Comparison of ENCODE assay signal across 10 mouse cellular contexts in the genomic region with DNA sequence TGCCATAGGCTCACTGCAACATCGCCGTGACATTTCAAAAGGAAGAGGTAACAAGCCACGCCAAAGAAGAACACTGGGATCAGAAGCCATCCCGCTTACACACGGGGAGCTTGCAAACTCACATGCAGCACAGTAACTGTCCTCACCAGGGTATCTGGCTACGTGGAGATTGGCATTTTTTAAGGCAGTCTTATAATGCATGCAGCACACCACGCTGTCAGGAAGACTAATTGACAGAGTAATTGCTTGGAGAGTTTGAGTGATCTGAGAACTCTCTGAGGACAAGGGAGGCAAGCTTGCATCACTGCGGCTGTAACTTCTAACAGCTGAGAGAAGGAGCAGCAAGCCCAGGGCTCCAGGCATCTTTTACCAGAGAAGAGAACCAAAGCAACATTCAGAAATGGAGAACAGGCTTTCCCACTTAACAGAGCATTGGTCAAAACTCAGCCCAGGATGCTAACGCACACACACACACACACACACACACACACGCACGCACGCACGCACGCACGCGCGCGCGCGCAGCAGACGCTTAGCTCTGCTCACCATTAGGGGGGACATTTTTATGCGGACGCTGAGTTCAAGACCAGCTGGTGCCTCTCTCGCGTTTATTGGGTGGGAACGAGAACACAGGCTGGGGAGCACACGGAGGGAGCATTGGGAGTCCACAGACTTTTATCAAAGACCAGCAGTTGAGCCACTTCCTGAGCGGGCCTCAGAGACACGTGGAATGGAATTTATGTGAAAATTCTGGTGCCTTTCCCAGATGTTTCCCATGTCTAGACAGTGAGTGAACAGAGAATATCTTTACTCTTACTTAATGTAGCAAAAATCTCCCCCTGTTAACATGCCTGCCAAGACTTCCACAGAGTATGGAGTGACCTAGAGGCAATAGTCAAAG.
DNase-seq lines count a peak whose midpoint lies in the region; ATAC-seq and TF ChIP-seq lines count a peak whose summit lies in the region.
"Had no signal": no experiment of that assay in that cellular context is flagged by ENCODE, and none has a peak within 500 bp of the region (broad histone marks: within the 10 kb centered on the region; RNA-seq: fewer than 3 reads in every experiment).

No protein-coding gene starts in this region.

- no peak for TF ChIP-seq CTCF in gastrocnemius, adult 2 months (IDR thresholded peaks at IDR 0.05)

- no peak overlapping the region for H3K4me3 ChIP-seq in lung, embryonic 16.5 days (ENCODE audit: low read length)
- no peak overlapping the region for H3K4me3 ChIP-seq in forebrain, embryonic 11.5 days (ENCODE audit: low read depth, low read length)
- peak overlapping the region; percentile 14 for H3K4me3 ChIP-seq in hindbrain, embryonic 15.5 days
- H3K4me3 ChIP-seq in gastrocnemius, adult 2 months = no peak overlapping the region

- H3K4me1 ChIP-seq in lung, embryonic 16.5 days (replicated peaks; ENCODE audit: control insufficient read depth, insufficient read depth, low read length) = no peaks in the 10 kb centered on the region
- H3K4me1 ChIP-seq in forebrain, embryonic 11.5 days (replicated peaks; ENCODE audit: control insufficient read depth, insufficient read depth, low read length) = peaks cover 3% of the 10 kb centered on the region; the same call in 1 of the 2 replicates
- H3K4me1 ChIP-seq in hindbrain, embryonic 15.5 days (replicated peaks) = peaks cover 13% of the 10 kb centered on the region

- no peaks in the 10 kb centered on the region for H3K27me3 ChIP-seq in lung, embryonic 16.5 days (ENCODE audit: control insufficient read depth, insufficient read depth, low read depth, low read length)
- no peaks in the 10 kb centered on the region for H3K27me3 ChIP-seq in forebrain, embryonic 11.5 days (ENCODE audit: control insufficient read depth, insufficient read depth, low read length)
- H3K27me3 ChIP-seq in hindbrain, embryonic 15.5 days = no peaks in the 10 kb centered on the region

- DNase-seq in lung, postnatal 25 days (ENCODE audit: low spot score) = no peak
- DNase-seq in forebrain, embryonic 11.5 days (ENCODE audit: low spot score) = peak; percentile 62
- DNase-seq in retina, embryonic 14.5 days (ENCODE audit: low spot score) = peak; percentile 29
- no peak for DNase-seq in right cerebral cortex, postnatal 36 days (ENCODE audit: low spot score in 2 of 2)
- no peak for DNase-seq in gastrocnemius, adult 2 months
- no peak for DNase-seq in right cerebral cortex, adult 2 months (ENCODE audit: low spot score in 2 of 2)
- DNase-seq: kidney, adult 8-10 months; right cerebral cortex, adult 18-20 months had no signal

- intact Hi-C loops in gastrocnemius, adult 2 months (cut with DNase I) = no loop called here

- H3K4me2 ChIP-seq in lung, embryonic 16.5 days (ENCODE audit: low read depth, low read length) = peak overlapping the region; percentile 38; the same call in 1 of the 2 replicates
- H3K4me2 ChIP-seq in forebrain, embryonic 11.5 days (ENCODE audit: low read depth, low read length, severe bottlenecking) = peak overlapping the region; percentile 31; the same call in 1 of the 2 replicates
- H3K4me2 ChIP-seq in hindbrain, embryonic 15.5 days = peak overlapping the region; percentile 52

- H3K9ac ChIP-seq in lung, embryonic 16.5 days (ENCODE audit: low read length) = no peak overlapping the region
- H3K9ac ChIP-seq in forebrain, embryonic 11.5 days (ENCODE audit: low read length) = no peak overlapping the region
- H3K9ac ChIP-seq in hindbrain, embryonic 15.5 days = no peak overlapping the region

- no peaks in the 10 kb centered on the region for H3K9me3 ChIP-seq in lung, embryonic 16.5 days (ENCODE audit: control insufficient read depth, low read length)
- no peaks in the 10 kb centered on the region for H3K9me3 ChIP-seq in forebrain, embryonic 11.5 days (ENCODE audit: control insufficient read depth, low read length)
- no peaks in the 10 kb centered on the region for H3K9me3 ChIP-seq in hindbrain, embryonic 15.5 days

- ATAC-seq in lung, embryonic 16.5 days (ENCODE audit: low read depth) = peak; percentile 54
- no peak for ATAC-seq in forebrain, embryonic 11.5 days (replicated peaks; ENCODE audit: low FRiP score)
- peak; percentile 78 for ATAC-seq in hindbrain, embryonic 15.5 days (ENCODE audit: low FRiP score, low read depth)

- H3K36me3 ChIP-seq in lung, embryonic 16.5 days (ENCODE audit: control insufficient read depth, insufficient read depth, low read length) = no peaks in the 10 kb centered on the region
- no peaks in the 10 kb centered on the region for H3K36me3 ChIP-seq in forebrain, embryonic 11.5 days (ENCODE audit: control insufficient read depth, insufficient read depth, low read length)
- no peaks in the 10 kb centered on the region for H3K36me3 ChIP-seq in hindbrain, embryonic 15.5 days

- no peak overlapping the region for H3K27ac ChIP-seq in lung, embryonic 16.5 days (ENCODE audit: low read length)
- H3K27ac ChIP-seq in forebrain, embryonic 11.5 days (ENCODE audit: low read depth, low read length) = no peak overlapping the region
- H3K27ac ChIP-seq in hindbrain, embryonic 15.5 days (replicated peaks) = 0 out of 2 replicates have a peak overlapping the region, but pooled peaks have one; percentile 8
- H3K27ac ChIP-seq in gastrocnemius, adult 2 months = no peak overlapping the region

- 28% methylated on average over 29 of the region's 29 CpGs for WGBS in lung, embryonic 16.5 days
- WGBS in forebrain, embryonic 11.5 days = 39% methylated on average over 29 of the region's 29 CpGs
- 23% methylated on average over 29 of the region's 29 CpGs for WGBS in hindbrain, embryonic 15.5 days

Comparison
In these comparisons a context has a peak if more than half of its experiments do, and no peak if none do; other contexts are left out.
1. DNase-seq: peak in forebrain, embryonic 11.5 days (single experiment) and retina, embryonic 14.5 days (single experiment); none in lung, postnatal 25 days (single experiment), right cerebral cortex, postnatal 36 days (0 of 2), gastrocnemius, adult 2 months (single experiment) and right cerebral cortex, adult 2 months (0 of 2).
2. Peak in every context shown above with its lines, with median percentiles within 50 percentile points of each other: H3K4me2 ChIP-seq.